Mouse (Mus musculus) brain, embryonic 14.5 days (tissue): ENCODE measurements around the gene Egfl7.

ENCODE experiments used
- CTCF ChIP-seq: fragments of 200-500 bp; IDR thresholded peaks from 2 replicates; pipeline ENCODE4 v1.5.1; 2012; ENCODE audit warnings: inconsistent platforms, mild to moderate bottlenecking, moderate library complexity, borderline replicate concordance; ENCODE audit not compliant: insufficient read depth, insufficient read length; ENCODE audit errors: extremely low read depth
- POLR2A ChIP-seq: fragments of 200-500 bp; IDR thresholded peaks from 2 replicates; pipeline ENCODE4 v1.6.1; 2012; ENCODE audit warnings: mild to moderate bottlenecking, inconsistent platforms, borderline replicate concordance; ENCODE audit not compliant: poor library complexity, insufficient read depth, insufficient read length, severe bottlenecking; ENCODE audit errors: extremely low read depth

DNA sequence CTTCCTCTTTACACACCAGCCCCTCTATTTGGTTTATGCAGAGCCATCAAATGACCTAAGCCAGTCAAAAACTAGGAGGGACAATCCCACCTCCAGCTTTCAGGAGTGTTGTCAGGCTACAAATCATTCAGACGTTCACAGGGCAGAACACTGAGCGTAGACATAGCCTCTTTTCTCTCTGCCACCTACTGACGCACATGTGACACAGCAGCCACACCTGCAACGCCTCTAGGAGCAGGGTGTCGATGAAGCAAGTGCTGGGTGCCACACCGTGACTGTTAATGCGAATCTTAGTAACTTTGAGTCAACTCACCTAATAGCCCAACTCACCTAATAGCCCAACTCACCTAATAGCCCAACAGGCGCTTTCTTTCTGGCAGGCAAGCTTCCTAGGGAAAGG lies 59.3 kb downstream of the Egfl7 start:
- TF ChIP-seq CTCF (peak; percentile 59; the same call in 1 of the 2 replicates), POLR2A (no peak)
